Mouse (Mus musculus): ENCODE measurements around the gene Hnf1b.

DNA sequence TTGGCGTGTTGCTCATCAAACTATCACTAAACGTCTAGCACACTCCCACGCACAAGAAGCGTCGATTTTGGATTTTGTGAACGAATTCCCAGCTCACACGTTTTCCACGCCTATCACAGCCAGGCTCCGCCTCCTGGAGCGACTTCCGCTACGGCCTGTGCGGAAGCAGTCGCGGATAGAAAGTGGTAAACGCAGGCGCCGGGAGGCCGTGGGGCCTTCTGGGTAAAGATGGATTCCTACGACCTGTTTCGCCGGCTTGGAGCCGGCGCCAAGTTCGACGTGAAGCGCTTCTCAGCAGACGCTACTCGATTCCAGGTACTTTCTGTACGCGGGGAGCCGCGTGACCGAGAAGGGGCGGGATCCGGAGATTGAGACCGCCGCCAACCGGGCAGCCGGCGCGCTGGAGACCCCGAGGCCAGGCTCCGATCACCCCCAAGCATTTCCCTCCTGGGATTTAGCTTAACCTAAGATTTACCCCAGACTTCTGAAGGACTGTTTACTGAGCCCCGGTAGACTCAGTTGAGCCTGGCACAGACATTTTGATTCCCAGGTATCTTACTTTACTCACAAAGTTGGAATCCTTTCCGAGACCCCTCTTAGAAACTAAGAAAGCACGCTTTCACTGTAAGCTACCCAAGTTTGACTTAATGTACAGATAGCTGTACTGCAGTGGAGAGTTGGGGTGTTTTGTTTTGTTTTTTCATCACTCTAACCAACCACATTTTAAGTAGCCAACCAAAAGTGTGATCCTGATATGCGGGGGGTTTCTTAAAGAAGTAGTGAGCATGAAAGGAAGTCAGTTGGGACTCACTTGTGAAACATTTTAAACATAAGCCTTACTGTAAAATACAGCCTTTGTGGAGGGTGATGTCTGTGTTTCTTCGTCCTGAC, 92.3 kb downstream of the Hnf1b start, which contains the start of gene Ddx52:
- TF ChIP-seq CTCF (IDR thresholded peaks at IDR 0.05; ENCODE audit: low read depth, low read length) (no peak), POLR2A (IDR thresholded peaks at IDR 0.05; ENCODE audit: extremely low read depth, insufficient read depth, low read length) (peak; percentile 46; the same call in 1 of the 2 replicates)
